Mouse (Mus musculus) olfactory bulb, adult 2 months (tissue): ENCODE measurements at regions not wholly inside any gene's neighbourhood (a gene's known extent, or its start where the extent isn't known, plus 50 kb on each side); places are given as distances from the start of the nearest gene placed in this dataset.

Source experiments
- H3K27ac ChIP-seq: fragments of 200-500 bp; 2 replicates; pipeline ENCODE4 v1.5.1; 2012; ENCODE audit warnings: low read depth, low read length; ENCODE audit not compliant: insufficient read depth
- H3K4me1 ChIP-seq: fragments of 200-500 bp; 2 replicates; pipeline ENCODE4 v1.6.1; 2012; ENCODE audit warnings: low read length; ENCODE audit not compliant: control insufficient read depth, insufficient read depth
- H3K4me3 ChIP-seq: fragments of 200-500 bp; 2 replicates; pipeline ENCODE4 v1.5.1; 2012; ENCODE audit warnings: mild to moderate bottlenecking, low read depth, low read length, moderate library complexity; ENCODE audit not compliant: insufficient read depth
- CTCF ChIP-seq: fragments of 200-500 bp; IDR thresholded peaks from 2 replicates; pipeline ENCODE4 v1.5.1; 2012; ENCODE audit warnings: low read depth, mild to moderate bottlenecking, low read length, moderate library complexity; ENCODE audit not compliant: insufficient read depth
- POLR2A ChIP-seq: fragments of 200-500 bp; IDR thresholded peaks from 2 replicates; pipeline ENCODE4 v1.6.1; 2012; ENCODE audit warnings: mild to moderate bottlenecking, low read depth, low read length, moderate library complexity; ENCODE audit not compliant: insufficient read depth
- WGBS: fragments of 180-500 bp; shearing (Covaris S2); methylation state at CpG from one replicate; pipeline ENCODE4 v1.1.7; 2018; 5-methylcytosine and 5-hydroxymethylcytosine counted together

GRCm38 (mm10) chr14:60529646-60530347 is 104.0 kb upstream of the Spata13 start:
- H3K4me3 ChIP-seq: no peak overlapping the region
- no peak overlapping the region for H3K27ac ChIP-seq
- WGBS: 29% methylated on average over 7 of the region's 7 CpGs
- TF ChIP-seq POLR2A (no peak), CTCF (no peak)
- H3K4me1 ChIP-seq: peaks cover 20% of the 10 kb centered on the region

DNA sequence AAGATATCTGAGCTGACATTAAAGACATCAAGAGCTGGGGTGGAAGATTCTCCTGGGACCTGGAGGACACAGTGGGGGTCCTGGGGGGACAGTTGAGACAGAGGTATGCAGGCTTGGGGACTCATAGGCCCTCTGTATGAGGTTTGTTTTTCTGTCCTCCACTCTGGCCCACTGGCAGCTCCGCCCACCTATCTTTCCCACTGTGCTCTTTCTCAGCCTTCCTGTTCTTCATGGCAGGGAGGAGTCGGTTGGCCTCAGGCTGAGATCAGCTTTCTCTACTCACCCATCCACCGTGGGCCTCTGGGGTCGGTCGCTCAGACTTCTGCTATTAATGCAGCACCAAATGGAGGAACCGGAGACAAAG is 103.5 kb upstream of the Spata13 start:
- WGBS: 67% methylated on average over 6 of the region's 6 CpGs
- TF ChIP-seq CTCF: no peak
- TF ChIP-seq POLR2A: no peak
- Histone ChIP-seq H3K27ac (no peak overlapping the region), H3K4me1 (peaks cover 20% of the 10 kb centered on the region), H3K4me3 (no peak overlapping the region)

DNA sequence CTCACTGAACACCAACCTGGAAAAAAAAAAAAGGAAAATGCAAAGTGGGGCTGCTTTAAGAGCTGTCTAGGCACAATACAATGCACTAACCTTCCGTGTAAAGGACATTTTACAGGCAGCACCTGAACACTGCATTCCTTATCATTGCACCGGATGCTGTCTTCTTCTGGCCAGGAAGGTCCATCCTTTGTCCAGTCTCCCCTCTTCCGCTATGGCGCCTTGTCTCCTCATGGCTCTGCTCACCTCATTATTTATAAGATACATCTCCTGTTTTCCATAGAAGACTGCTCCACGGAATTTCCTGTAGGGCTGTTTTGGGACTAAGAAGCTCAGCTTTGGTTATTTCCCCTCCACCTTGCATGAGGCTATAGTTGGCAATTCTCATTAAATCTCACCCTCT is 102.8 kb upstream of the Spata13 start:
- peaks cover 17% of the 10 kb centered on the region for H3K4me1 ChIP-seq
- TF ChIP-seq CTCF: no peak
- TF ChIP-seq POLR2A: no peak
- 93% methylated on average over 5 of the region's 5 CpGs for WGBS
- no peak overlapping the region for H3K4me3 ChIP-seq
- no peak overlapping the region for H3K27ac ChIP-seq

DNA sequence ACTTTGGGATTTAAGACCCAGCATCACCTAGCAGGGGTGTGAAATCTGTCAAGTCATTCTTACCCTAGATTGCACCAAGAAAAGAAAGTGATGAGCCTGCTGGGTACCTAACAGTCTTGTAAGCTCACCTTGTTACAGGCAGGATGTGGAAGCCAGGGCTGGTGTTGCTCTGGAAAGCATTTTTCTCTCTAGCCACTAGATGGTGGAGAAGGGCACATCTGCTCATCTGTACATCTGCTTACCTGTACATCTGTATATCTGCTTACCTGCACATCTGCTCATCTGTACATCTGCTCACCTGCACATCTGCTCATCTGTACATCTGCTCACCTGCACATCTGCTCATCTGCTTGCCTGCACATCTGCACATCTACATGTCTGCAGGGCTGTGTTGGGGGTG is 102.0 kb upstream of the Spata13 start:
- TF ChIP-seq POLR2A: no peak
- TF ChIP-seq CTCF: no peak
- H3K27ac ChIP-seq: no peak overlapping the region

DNA sequence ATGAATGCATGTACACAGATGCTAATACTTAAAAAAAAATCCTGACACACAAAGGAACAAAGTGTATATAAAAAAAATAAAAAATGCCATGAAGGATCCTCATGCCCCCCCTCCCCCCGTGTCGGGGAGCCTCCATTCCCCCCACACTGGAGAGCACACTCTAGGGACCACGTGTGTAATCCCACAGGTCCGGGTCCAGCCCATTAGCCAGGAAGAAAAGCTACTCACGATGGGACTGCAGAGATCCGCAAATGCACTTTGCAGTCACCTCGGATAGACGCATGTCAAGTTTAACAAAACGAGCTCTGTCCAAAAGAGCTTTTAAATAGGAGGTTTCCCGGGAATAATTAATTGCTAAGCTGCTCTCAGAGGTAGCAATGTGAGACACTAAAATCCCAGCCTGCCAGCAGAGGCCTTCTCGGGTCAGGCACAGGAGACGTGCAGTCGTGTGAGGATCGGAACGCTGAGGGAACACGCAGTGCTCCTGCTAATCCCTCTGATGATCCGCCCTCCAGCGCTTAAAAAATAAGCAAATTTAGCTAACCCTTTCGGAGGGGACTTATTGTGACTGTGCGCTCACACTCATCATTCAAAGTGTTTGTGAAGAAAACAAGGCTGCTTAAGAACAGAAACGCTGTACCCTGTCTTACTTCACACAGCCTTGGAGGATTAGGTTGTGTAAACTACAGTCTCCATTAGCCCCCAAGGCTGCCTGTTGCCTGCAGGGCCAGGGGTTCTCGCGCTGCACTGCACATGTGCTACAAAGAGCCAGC is 100.2 kb upstream of the Spata13 start:
- Histone ChIP-seq H3K4me1 (peaks cover 12% of the 10 kb centered on the region), H3K4me3 (no peak overlapping the region), H3K27ac (no peak overlapping the region)
- TF ChIP-seq POLR2A (no peak), CTCF (no peak)
- 18% methylated on average over 23 of the region's 23 CpGs for WGBS

More for the DNA sequence above, 102.0 kb upstream of the Spata13 start:
- H3K4me1 ChIP-seq: peaks cover 15% of the 10 kb centered on the region
- no peak overlapping the region for H3K4me3 ChIP-seq

- Histone ChIP-seq H3K4me3 (no peak overlapping the region), H3K4me1 (0 out of 2 replicates have a peak, but pooled peaks cover 2% of the 10 kb centered on the region), H3K27ac (no peak overlapping the region)
- TF ChIP-seq POLR2A (no peak), CTCF (no peak)
- 89% methylated on average over 2 of the region's 2 CpGs for WGBS
Measured at GRCm38 (mm10) chr14:60539040-60539439, 94.8 kb upstream of the Spata13 start.

DNA sequence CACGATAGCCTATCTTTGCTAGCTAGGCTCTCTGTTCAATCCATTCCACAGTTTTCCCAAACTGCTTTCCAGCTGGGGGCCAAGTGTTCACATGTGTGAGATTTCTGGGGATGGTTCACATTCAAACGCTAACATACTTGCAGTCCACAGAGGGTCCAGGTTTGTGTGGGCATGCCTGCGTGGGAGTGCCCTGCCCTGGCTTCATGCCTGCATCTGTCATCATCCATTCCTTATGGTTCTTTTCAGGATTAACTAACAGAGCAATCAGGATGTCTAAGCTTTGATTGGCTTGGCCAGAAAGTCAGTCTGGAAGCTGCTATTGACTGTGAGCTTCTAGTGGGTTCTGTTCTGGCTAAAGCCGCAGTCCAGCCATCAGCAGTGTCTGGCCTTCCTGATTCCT is 93.7 kb upstream of the Spata13 start:
- Histone ChIP-seq H3K4me3 (no peak overlapping the region), H3K27ac (no peak overlapping the region), H3K4me1 (no peaks in the 10 kb centered on the region)
- no peak for TF ChIP-seq POLR2A
- no peak for TF ChIP-seq CTCF
- 87% methylated on average over 4 of the region's 4 CpGs for WGBS

DNA sequence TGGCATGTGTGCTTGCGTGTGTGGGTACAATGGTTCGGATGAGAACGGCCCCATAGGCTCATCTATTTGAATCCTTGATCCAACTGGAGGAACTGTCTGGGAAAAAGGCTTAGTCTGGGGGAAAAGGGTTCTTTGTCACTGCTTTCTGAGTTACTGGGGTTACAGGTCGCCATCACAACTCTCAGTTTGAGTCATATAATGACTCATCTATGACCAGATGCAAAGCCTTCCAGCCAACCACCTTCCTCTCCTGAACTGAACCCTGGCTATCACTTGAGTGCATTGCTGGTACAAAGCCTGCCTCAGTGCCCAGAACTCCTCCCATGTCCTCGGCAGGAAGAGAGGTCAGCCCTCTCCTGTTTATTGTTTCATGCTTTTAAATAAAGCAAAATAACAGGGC is 92.2 kb upstream of the Spata13 start:
- no peaks in the 10 kb centered on the region for H3K4me1 ChIP-seq
- 87% methylated on average over 5 of the region's 5 CpGs for WGBS
- TF ChIP-seq CTCF (no peak), POLR2A (no peak)
- H3K4me3 ChIP-seq: no peak overlapping the region
- H3K27ac ChIP-seq: no peak overlapping the region

- no peak for TF ChIP-seq CTCF
- TF ChIP-seq POLR2A: no peak
- Histone ChIP-seq H3K4me1 (no peaks in the 10 kb centered on the region), H3K4me3 (no peak overlapping the region), H3K27ac (no peak overlapping the region)
Measured at GRCm38 (mm10) chr14:60544767-60545166, 89.0 kb upstream of the Spata13 start.
